Mouse (Mus musculus) midbrain, embryonic 16.5 days (tissue): ENCODE data around the gene Mpdu1. TPM values are rescaled to one million over a fixed set of nuclear protein-coding genes. Genes with fewer than 3 reads are reported as not detected.
A peak's percentile ranks its signal among the peaks of the same experiment; 100 is the strongest.

Source experiments
- ATAC-seq: fragments of 200-750 bp; cut with Nextera tagmentation; 2 replicates; pipeline ENCODE4 v1.8.0; 2017; ENCODE audit warnings: moderate TSS enrichment
- H3K27ac ChIP-seq: fragments of 300-500 bp; sonication (generic); 2 replicates; pipeline ENCODE4 v1.5.1; 2014; ENCODE audit warnings: mild to moderate bottlenecking, low read length, mixed read lengths
- H3K27me3 ChIP-seq: fragments of 300-500 bp; sonication (generic); 2 replicates; pipeline ENCODE4 v1.6.1; 2014; ENCODE audit warnings: low read depth, low read length, mixed read lengths; ENCODE audit not compliant: control insufficient read depth, insufficient read depth
- H3K36me3 ChIP-seq: fragments of 300-500 bp; sonication (generic); 2 replicates; pipeline ENCODE4 v1.6.1; 2014; ENCODE audit warnings: mild to moderate bottlenecking, low read length, moderate library complexity, mixed read lengths; ENCODE audit not compliant: control insufficient read depth, insufficient read depth
- H3K4me1 ChIP-seq: fragments of 300-500 bp; sonication (generic); 2 replicates; pipeline ENCODE4 v1.6.1; 2014; ENCODE audit warnings: mild to moderate bottlenecking, low read length, mixed read lengths; ENCODE audit not compliant: control insufficient read depth, insufficient read depth
- H3K4me2 ChIP-seq: fragments of 300-500 bp; sonication (generic); 2 replicates; pipeline ENCODE4 v1.6.1; 2014; ENCODE audit warnings: mild to moderate bottlenecking, low read length, mixed read lengths
- H3K4me3 ChIP-seq: fragments of 300-500 bp; sonication (generic); 2 replicates; pipeline ENCODE4 v1.5.1; 2014; ENCODE audit warnings: low read depth, mild to moderate bottlenecking, low read length, moderate library complexity, mixed read lengths
- H3K9ac ChIP-seq: fragments of 300-500 bp; sonication (generic); 2 replicates; pipeline ENCODE4 v1.6.1; 2014; ENCODE audit warnings: low read depth, low read length, mixed read lengths
- H3K9me3 ChIP-seq: fragments of 300-500 bp; sonication (generic); replicated peaks from 2 replicates; pipeline ENCODE4 v1.6.1; 2014; ENCODE audit warnings: mild to moderate bottlenecking, low read length, mixed read lengths; ENCODE audit not compliant: control insufficient read depth, poor library complexity, severe bottlenecking
- WGBS: fragments of 180-500 bp; shearing (Covaris S2); extraction: QIAGEN DNeasy Blood & Tissue Kit; methylation state at CpG from one replicate; pipeline ENCODE4 v1.1.7; 2014; 5-methylcytosine and 5-hydroxymethylcytosine counted together
- polyA plus RNA-seq: library from polyadenylated mRNA; unstranded; fragments of >200 nt; fragmentation: Nextera tagmentation; extraction: Ambion mirVana; gene quantifications from 2 replicates; pipeline ENCODE4 v1.2.1, GENCODE M21; 2015

Mpdu1 gene
- polyA plus RNA-seq, 1 experiment from 2014 or later, result 101 TPM

DNA sequence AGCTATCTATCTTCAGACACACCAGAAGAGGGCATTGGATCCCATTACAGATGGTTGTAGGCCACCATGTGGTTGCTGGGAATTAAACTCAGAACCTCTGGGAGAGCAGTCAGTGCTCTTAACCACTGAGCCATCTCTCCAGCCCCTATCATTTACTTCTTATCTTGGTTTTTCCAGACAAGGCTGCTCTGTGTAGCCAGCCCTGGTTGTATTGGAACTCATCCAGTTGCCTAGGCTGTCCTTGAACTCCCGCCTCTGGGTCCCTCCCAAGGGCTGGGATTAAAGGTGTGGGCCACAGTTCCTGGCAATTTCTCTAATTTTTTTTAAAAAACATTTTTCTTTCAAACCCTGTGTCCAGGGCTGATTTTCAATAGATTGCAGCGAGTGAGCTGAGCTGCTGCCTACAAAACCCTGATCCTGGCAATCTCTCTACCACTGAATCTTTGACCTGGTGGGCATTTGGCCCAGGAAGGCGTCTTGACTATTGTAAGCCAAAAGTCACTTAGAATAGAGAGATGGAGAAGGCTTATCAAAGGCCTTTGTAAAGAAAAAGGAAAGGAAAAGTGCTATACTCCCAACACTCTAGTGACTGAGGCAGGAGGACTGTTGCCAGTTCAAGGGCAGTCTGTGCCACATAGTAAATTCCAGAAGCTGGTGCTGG lies 1.1 kb downstream of the Mpdu1 start:
- Histone ChIP-seq H3K36me3 (peaks cover 18% of the 10 kb centered on the region), H3K9me3 (no peaks in the 10 kb centered on the region), H3K27ac (peak overlapping the region; percentile 93; the same call in 1 of the 2 replicates), H3K4me2 (peak overlapping the region; percentile 57), H3K27me3 (no peaks in the 10 kb centered on the region), H3K9ac (peak overlapping the region; percentile 70), H3K4me3 (peak overlapping the region; percentile 62), H3K4me1 (peaks cover 15% of the 10 kb centered on the region)
- 72% methylated on average over 3 of the region's 3 CpGs for WGBS
- ATAC-seq, result no peak

DNA sequence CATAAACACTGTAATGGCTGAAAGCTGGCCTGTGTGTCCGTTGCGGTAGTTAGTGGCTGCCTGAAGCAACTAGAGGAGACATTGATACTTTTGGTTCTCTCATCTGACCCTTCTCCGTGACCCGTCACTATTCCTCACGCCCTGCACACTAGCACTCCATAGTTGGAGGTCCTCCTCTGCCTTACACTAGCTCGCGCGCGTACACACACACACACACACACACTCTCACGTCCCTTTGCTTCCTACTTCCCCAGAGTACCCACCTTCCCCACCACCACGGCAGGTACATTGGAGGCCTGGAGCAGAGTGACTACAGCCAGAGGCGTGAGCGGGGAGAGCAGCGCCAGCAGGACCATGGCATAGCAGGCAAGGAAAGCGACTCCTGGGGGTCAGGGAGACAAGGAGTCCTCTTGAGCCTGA lies 5.0 kb downstream of the Mpdu1 start:
- peaks cover 16% of the 10 kb centered on the region for H3K4me1 ChIP-seq
- no peaks in the 10 kb centered on the region for H3K27me3 ChIP-seq
- no peak overlapping the region for H3K27ac ChIP-seq
- no peak for ATAC-seq
- no peaks in the 10 kb centered on the region for H3K9me3 ChIP-seq
- H3K36me3 ChIP-seq, result peaks cover 17% of the 10 kb centered on the region
- 83% methylated on average over 15 of the region's 15 CpGs for WGBS
- no peak overlapping the region for H3K4me3 ChIP-seq
- no peak overlapping the region for H3K9ac ChIP-seq
- no peak overlapping the region for H3K4me2 ChIP-seq

DNA sequence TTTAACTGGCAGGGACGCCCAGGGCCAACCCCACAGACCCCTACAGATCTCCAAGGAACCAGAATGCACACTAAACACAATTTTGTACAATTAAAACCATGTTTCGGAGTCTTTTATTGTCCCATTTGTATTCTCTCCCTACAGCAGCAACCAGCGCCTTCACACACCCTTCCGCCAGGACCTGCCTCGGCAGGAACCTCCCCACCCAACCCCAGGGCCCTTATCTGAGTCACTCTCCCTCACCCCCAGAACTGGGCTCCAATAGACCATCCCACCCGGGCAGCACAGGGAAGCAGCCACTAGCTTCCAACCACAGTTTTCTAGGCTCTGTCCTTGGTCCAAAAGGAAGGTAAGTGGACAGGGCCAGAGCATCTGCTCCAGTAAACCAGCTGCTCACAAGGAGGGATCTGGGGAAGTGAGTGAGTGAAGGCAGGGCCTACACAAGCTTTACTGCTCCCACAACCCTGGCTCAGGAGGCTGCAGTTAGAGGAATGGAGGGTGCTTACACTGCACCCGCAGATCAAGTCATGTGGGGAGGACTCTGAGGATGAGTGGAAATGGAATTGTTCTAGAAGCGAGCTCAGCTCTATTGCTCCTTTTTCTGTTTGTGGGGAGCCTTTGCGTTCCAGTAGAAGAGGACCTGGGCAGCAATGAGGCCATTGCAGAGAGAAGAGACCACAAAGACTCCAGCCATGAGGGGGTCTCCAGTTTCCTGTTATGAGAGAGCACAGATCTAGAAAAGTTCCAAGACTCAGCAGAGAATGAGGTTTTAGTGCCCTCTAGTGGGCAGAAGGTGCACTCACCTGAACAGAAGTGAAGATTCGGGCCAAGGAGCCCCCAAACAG lies 5.6 kb downstream of the Mpdu1 start:
- H3K4me3 ChIP-seq, result no peak overlapping the region
- no peaks in the 10 kb centered on the region for H3K9me3 ChIP-seq
- no peaks in the 10 kb centered on the region for H3K27me3 ChIP-seq
- H3K27ac ChIP-seq, result no peak overlapping the region
- peaks cover 15% of the 10 kb centered on the region for H3K4me1 ChIP-seq
- ATAC-seq, result no peak
- H3K9ac ChIP-seq, result no peak overlapping the region
- 81% methylated on average over 10 of the region's 10 CpGs for WGBS
- peaks cover 24% of the 10 kb centered on the region for H3K36me3 ChIP-seq
- H3K4me2 ChIP-seq, result no peak overlapping the region

DNA sequence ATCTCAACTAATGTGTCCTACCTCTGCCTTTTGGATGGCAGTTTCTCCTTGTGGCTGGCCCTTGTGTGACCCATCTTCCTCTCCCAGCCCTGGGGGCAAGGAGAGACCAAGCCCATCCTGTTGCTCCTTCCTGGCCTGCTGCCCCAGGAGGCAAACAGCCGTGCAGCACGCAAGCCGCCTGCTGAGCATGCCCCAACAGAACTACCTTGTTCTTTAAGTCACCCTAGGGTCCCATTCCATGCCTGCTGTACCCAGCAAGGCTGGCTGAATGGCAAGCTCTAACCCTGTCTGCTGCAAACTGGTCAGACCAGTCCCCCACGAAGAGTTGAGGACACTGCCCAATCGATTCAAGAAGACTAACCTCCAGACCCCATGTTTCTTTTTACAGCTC lies 6.4 kb downstream of the Mpdu1 start:
- no peak for ATAC-seq
- H3K4me2 ChIP-seq, result no peak overlapping the region
- WGBS, result 84% methylated on average over 5 of the region's 5 CpGs
- H3K27ac ChIP-seq, result no peak overlapping the region
- no peaks in the 10 kb centered on the region for H3K9me3 ChIP-seq
- no peak overlapping the region for H3K4me3 ChIP-seq
- peaks cover 8% of the 10 kb centered on the region; the same call in 1 of the 2 replicates for H3K4me1 ChIP-seq
- H3K9ac ChIP-seq, result no peak overlapping the region
- H3K27me3 ChIP-seq, result no peaks in the 10 kb centered on the region
- peaks cover 31% of the 10 kb centered on the region for H3K36me3 ChIP-seq

DNA sequence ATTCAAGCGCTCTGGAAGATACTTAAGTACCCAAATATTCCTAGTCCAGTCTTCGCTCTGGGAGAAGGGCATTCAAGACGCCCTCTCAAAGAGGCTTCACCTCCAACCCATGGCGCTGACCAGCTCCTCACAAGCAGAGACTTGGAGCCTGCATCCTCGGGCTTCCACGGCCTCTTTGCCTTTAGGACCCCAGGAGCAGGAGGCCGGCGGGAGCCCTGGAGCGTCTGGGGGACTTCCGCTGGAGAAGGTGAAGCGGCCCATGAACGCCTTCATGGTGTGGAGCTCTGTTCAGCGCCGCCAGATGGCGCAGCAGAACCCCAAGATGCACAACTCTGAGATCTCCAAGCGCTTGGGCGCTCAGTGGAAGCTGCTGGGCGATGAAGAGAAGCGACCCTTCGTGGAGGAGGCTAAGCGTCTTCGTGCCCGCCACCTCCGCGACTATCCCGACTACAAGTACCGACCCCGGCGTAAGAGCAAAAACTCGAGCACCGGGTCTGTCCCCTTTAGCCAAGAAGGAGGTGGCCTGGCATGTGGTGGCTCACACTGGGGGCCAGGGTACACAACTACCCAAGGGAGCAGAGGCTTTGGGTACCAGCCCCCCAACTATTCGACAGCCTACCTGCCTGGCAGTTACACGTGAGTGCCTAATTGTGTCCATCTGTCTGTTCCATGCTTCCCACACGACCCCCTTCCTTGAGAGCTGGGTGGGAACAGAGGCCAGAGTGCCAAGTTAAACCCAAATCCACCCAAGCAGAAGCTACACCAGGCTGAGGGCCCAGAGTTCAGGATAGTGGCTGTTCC lies 7.0 kb downstream of the Mpdu1 start, which contains the start of gene Sox15:
Gene Sox15, plus strand, starts transcription at position 51 of the 801 bp plus-strand sequence.
- 23% methylated on average over 34 of the region's 34 CpGs for WGBS
- ATAC-seq, result peak; percentile 52; the same call in 1 of the 2 replicates
- H3K4me3 ChIP-seq, result no peak within 1 kb of the TSS; the same call in 1 of the 2 replicates

DNA sequence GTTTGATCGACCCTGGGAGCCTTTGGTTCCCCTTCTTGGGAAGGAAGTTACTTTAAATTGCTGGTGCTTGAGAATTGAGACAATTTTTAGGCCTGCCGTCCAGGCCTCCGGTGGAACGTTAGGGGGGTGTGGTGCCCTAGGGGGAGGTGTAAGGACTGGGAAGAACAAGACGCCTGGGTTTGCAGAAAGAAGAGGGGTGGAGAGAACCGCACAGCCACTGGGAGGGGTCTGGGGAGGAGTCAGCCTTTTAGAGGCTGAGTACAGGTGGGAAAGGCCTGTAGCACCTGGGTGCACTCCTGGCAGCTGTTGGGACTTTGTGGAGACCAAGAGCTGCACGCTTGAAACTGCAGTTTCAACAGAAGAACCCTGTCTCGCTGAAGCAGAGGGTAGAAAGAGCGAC lies 7.7 kb downstream of the Mpdu1 start:
- Histone ChIP-seq H3K27me3 (no peaks in the 10 kb centered on the region), H3K36me3 (peaks cover 43% of the 10 kb centered on the region), H3K9me3 (no peaks in the 10 kb centered on the region), H3K4me1 (peaks cover 4% of the 10 kb centered on the region; the same call in 1 of the 2 replicates), H3K4me2 (no peak overlapping the region), H3K4me3 (no peak overlapping the region), H3K9ac (no peak overlapping the region), H3K27ac (no peak overlapping the region)
- ATAC-seq, result no peak
- 50% methylated on average over 9 of the region's 9 CpGs for WGBS

More for the DNA sequence above, 7.0 kb downstream of the Mpdu1 start, which contains the start of gene Sox15:
- H3K4me2 ChIP-seq, result no peak within 1 kb of the TSS
- no peak within 1 kb of the TSS for H3K27ac ChIP-seq
- H3K4me1 ChIP-seq, result peaks cover 6% of the 10 kb centered on the region; the same call in 1 of the 2 replicates
- H3K36me3 ChIP-seq, result peaks cover 37% of the 10 kb centered on the region
- H3K9ac ChIP-seq, result 0 out of 2 replicates have a peak within 1 kb of the TSS, but pooled peaks have one; percentile 20
- H3K9me3 ChIP-seq, result no peaks in the 10 kb centered on the region
- no peaks in the 10 kb centered on the region for H3K27me3 ChIP-seq

DNA sequence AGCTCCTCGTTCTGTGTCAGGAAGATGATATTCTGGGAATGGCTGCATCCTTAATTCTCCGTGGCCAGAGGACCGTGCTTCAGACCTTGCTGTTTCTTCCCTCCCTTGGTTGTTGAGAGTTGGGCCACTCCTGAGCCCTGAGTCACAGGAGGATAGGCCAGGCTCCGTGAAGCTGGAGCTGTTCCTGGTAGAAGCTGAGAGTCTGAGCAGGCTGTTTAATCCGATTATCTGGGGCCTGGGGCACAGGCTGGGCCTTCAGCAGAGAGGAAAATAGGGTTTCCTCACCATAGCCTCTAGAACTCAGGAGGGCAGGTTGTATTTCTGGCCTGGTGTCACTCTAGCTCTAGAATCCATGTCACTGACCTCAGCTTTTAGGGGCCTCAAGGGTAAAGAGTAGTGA lies 9.0 kb downstream of the Mpdu1 start:
- Histone ChIP-seq H3K4me1 (peaks cover 4% of the 10 kb centered on the region; the same call in 1 of the 2 replicates), H3K4me2 (no peak overlapping the region), H3K27ac (no peak overlapping the region), H3K36me3 (peaks cover 43% of the 10 kb centered on the region), H3K4me3 (no peak overlapping the region), H3K9me3 (no peaks in the 10 kb centered on the region), H3K27me3 (no peaks in the 10 kb centered on the region), H3K9ac (no peak overlapping the region)
- no peak for ATAC-seq
- WGBS, result 44% methylated on average over 5 of the region's 5 CpGs

DNA sequence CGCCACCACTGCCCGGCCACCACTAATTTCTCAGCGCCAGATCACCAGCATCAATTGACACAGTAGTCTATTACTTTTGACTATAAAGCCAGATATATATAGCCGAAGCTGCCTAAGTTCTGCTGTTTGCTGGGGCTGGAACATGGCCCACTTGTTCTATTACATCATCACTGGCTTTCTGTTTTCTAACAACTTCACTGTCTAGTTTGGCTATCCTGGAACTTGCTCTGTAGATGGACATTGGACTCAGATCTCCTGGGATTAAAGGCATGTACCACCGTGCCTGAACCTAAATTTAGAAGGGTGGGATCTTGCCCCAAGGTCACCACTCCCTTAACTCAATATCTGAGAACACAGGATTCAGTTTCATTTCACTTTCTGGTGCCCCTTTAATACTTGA lies 16.6 kb downstream of the Mpdu1 start:
- no peaks in the 10 kb centered on the region for H3K4me1 ChIP-seq
- H3K27me3 ChIP-seq, result no peaks in the 10 kb centered on the region
- H3K4me2 ChIP-seq, result no peak overlapping the region
- H3K4me3 ChIP-seq, result no peak overlapping the region
- WGBS, result 93% methylated on average over 5 of the region's 5 CpGs
- H3K9ac ChIP-seq, result no peak overlapping the region
- no peak for ATAC-seq
- no peaks in the 10 kb centered on the region for H3K9me3 ChIP-seq
- peaks cover 34% of the 10 kb centered on the region for H3K36me3 ChIP-seq
- H3K27ac ChIP-seq, result no peak overlapping the region
